Mouse (Mus musculus) central nervous system, embryonic 18 days (tissue): ENCODE measurements around the gene Gm21256. TPM values are rescaled to one million over a fixed set of nuclear protein-coding genes. Genes with fewer than 3 reads are reported as not detected.

Source experiments
- polyA plus RNA-seq: library from polyadenylated mRNA; depleted of rRNA; stranded (reverse); fragments of >200 nt; gene quantifications from 2 replicates; pipeline ENCODE4 v1.2.3, GENCODE M21; 2012; rRNA removed

Gm21256 gene
- not detected in 2 replicates for polyA plus RNA-seq

DNA sequence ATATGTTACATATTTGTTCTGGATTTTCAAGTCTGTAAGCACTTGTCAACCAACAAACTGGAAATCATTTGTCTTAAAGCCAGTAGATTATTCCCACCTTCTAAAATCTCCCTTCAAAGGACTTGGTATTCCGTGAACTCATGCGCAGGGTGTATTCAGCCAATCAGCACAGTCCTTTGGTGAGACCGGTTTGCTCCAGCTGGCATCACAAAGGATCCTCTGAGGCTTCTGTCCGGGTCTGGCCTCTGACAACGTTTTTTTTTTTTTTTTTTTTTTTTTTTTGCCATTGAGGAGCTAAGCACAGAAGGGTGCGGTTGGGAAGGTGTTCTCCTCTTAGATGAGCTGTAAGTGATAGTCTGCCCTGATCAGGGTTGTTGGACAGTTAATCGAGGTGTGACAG lies at the start of gene Gm21256:
Gene Gm21256, plus strand, starts transcription at position 301 of the 400 bp plus-strand sequence.

Other genes starting within 250 kb of the Gm21256 start
- gene Gm21170, start 240.1 kb downstream of the Gm21256 start, polyA plus RNA-seq: not detected in 2 replicates